Mouse (Mus musculus) lung, postnatal 0 days (tissue): ENCODE results near the gene Tectb. TPM values are rescaled to one million over a fixed set of nuclear protein-coding genes. Genes with fewer than 3 reads are reported as not detected.
A peak's percentile ranks its signal among the peaks of the same experiment; 100 is the strongest.
"Not testable (repeated sequence)": the region's sequence is repeated elsewhere in the genome, so short reads cannot be mapped to it uniquely, and the experiment has no call there.

Experiments
- ATAC-seq: fragments of 200-750 bp; cut with Nextera tagmentation; 2 replicates; pipeline ENCODE4 v1.8.0; 2017; ENCODE audit warnings: moderate library complexity
- DNase-seq: peaks from one replicate; pipeline ENCODE4 v3.0.0-alpha.2; 2016; ENCODE audit warnings: low spot score
- H3K27ac ChIP-seq: fragments of 300-500 bp; sonication (generic); 2 replicates; pipeline ENCODE4 v1.5.1; 2014; ENCODE audit warnings: antibody characterized with exemption, mild to moderate bottlenecking, low read length, mixed read lengths
- H3K27me3 ChIP-seq: fragments of 300-500 bp; sonication (generic); replicated peaks from 2 replicates; pipeline ENCODE4 v1.6.1; 2014; ENCODE audit warnings: low read length, mixed read lengths; ENCODE audit not compliant: insufficient read depth
- H3K36me3 ChIP-seq: fragments of 300-500 bp; sonication (generic); 2 replicates; pipeline ENCODE4 v1.6.1; 2014; ENCODE audit warnings: low read length, mixed read lengths; ENCODE audit not compliant: insufficient read depth
- H3K4me1 ChIP-seq: fragments of 300-500 bp; sonication (generic); 2 replicates; pipeline ENCODE4 v1.6.1; 2014; ENCODE audit warnings: antibody characterized with exemption, low read depth, low read length, mixed read lengths; ENCODE audit not compliant: insufficient read depth
- H3K4me2 ChIP-seq: fragments of 300-500 bp; sonication (generic); replicated peaks from 2 replicates; pipeline ENCODE4 v1.6.1; 2014; ENCODE audit warnings: low read depth, mild to moderate bottlenecking, low read length, moderate library complexity, mixed read lengths
- H3K4me3 ChIP-seq: fragments of 300-500 bp; sonication (generic); 2 replicates; pipeline ENCODE4 v1.5.1; 2014; ENCODE audit warnings: low read depth, low read length
- H3K9ac ChIP-seq: fragments of 300-500 bp; sonication (generic); replicated peaks from 2 replicates; pipeline ENCODE4 v1.6.1; 2014; ENCODE audit warnings: low read depth, mild to moderate bottlenecking
- H3K9me3 ChIP-seq: fragments of 300-500 bp; sonication (generic); 2 replicates; pipeline ENCODE4 v1.6.1; 2016; ENCODE audit warnings: low read length, mixed read lengths
- CTCF ChIP-seq: IDR thresholded peaks from 2 replicates; pipeline ENCODE4 v1.5.1; 2016; ENCODE audit warnings: antibody characterized with exemption, mild to moderate bottlenecking
- EP300 ChIP-seq: IDR thresholded peaks from 2 replicates; pipeline ENCODE4 v1.6.1; 2016; ENCODE audit warnings: antibody characterized with exemption, mild to moderate bottlenecking, control low read depth
- WGBS: fragments of 180-500 bp; shearing (Covaris S2); extraction: QIAGEN DNeasy Blood & Tissue Kit; methylation state at CpG from one replicate; pipeline ENCODE4 v1.1.7; 2014; 5-methylcytosine and 5-hydroxymethylcytosine counted together
- polyA plus RNA-seq: library from polyadenylated mRNA; unstranded; fragments of >200 nt; fragmentation: Nextera tagmentation; extraction: Ambion mirVana; gene quantifications from 2 replicates; pipeline ENCODE4 v1.2.1, GENCODE M21; 2015

Tectb gene
- polyA plus RNA-seq, 1 experiment from 2014 or later: 0.21 TPM

DNA sequence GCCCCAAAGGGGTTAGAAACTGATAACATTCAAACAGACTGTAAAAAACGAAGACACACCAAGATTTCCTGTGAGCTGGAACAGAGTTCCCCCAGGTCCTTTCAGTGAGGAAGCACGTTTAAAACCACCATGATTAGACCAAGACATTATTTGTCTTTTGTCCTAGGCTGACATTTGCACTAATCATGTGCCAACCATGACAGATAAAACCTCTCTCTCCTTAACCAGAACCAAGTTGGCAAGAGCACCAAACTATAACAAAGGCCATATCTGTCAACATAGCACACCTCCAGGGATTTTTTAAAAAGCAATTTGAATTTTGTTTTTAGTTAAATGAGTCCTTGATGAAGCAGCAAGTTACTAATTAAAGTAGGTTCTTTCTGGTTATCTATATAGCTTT is 12.8 kb upstream of the Tectb start:
- Histone ChIP-seq H3K27me3 (no peaks in the 10 kb centered on the region), H3K27ac (no peak overlapping the region), H3K4me2 (no peak overlapping the region), H3K9me3 (no peaks in the 10 kb centered on the region), H3K36me3 (no peaks in the 10 kb centered on the region), H3K4me3 (no peak overlapping the region), H3K4me1 (peaks cover 6% of the 10 kb centered on the region), H3K9ac (no peak overlapping the region)
- no peak for TF ChIP-seq CTCF
- no peak for TF ChIP-seq EP300
- DNase-seq: no peak
- 35% methylated on average over 2 of the region's 2 CpGs for WGBS
- ATAC-seq: no peak

DNA sequence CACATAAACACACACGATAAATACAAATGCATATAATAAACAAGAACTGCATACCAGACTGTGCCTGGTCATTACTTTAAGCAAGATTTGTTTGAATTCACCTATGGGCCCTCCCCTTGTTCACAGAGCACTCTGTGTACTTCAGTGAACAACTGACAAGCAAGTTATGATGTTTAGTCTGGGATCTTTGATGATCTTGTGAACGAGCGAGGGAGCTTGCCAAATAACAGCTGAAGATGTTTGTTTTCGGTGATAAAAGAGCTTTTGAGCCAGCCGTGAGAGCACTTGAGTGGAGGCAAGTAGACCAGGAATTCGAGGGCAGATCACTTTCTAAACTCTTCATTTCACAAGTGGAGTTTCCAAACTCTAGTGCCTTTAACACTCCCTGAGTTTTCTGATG is 12.2 kb upstream of the Tectb start:
- H3K27ac ChIP-seq: no peak overlapping the region
- H3K27me3 ChIP-seq: no peaks in the 10 kb centered on the region
- H3K4me2 ChIP-seq: no peak overlapping the region
- peaks cover 6% of the 10 kb centered on the region for H3K4me1 ChIP-seq
- no peak overlapping the region for H3K9ac ChIP-seq
- TF ChIP-seq EP300 (peak; percentile 99), CTCF (no peak)
- H3K4me3 ChIP-seq: no peak overlapping the region
- no peaks in the 10 kb centered on the region for H3K36me3 ChIP-seq
- DNase-seq: peak; percentile 93
- WGBS: 14% methylated on average over 6 of the region's 6 CpGs
- H3K9me3 ChIP-seq: no peaks in the 10 kb centered on the region
- peak; percentile 88 for ATAC-seq

DNA sequence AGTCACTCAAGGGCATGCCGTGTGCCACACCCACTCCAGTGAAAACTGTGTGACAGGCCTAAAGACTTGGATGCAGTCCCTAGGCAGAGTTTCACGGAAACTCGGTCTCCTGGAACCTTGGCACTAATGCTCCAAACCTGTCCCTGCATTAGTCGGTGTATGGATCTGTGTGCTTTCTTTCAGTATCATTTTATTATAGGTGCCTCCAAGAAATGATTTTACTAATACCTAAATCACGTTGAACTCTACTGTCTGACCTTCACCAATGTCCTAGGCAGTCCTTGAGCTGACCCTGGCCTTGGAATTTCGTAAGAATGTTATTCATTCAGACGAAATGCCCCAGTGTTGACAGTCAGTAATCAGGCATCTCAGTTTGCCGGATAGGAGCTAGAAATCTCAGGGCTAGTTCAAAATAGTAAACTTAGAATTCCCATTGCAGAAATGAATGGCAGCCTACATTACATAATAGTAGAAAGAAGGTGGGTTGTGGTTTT is 11.2 kb upstream of the Tectb start:
- H3K4me3 ChIP-seq, H3K36me3 ChIP-seq, H3K9ac ChIP-seq, H3K27ac ChIP-seq, H3K4me1 ChIP-seq, H3K4me2 ChIP-seq, DNase-seq, H3K9me3 ChIP-seq, ATAC-seq, H3K27me3 ChIP-seq: not testable (repeated sequence)
- 80% methylated on average over 8 of the region's 8 CpGs for WGBS

DNA sequence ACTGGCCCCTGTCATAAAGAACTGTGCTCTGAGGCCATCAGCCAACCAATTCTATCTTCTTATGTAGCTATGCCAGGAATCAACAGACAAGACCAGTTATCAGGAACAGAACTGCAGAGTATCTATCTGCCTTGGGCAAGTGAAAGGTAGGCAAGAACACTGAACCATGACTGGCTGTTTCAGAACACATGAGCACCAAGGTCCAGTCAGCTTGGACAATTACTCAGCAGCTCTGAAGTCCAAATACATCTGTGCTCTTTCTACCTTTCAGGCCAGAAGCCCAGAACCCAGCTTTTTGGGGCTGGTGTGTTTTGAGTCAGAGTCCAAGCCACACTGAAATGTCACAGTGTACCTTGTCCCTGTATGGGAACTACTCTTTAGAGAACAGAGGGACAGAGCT is 10.1 kb upstream of the Tectb start:
- Histone ChIP-seq H3K9me3 (no peaks in the 10 kb centered on the region), H3K4me2 (no peak overlapping the region), H3K4me3 (no peak overlapping the region), H3K4me1 (peaks cover 6% of the 10 kb centered on the region), H3K27ac (no peak overlapping the region), H3K9ac (no peak overlapping the region), H3K27me3 (no peaks in the 10 kb centered on the region), H3K36me3 (no peaks in the 10 kb centered on the region)
- DNase-seq: no peak
- no peak for ATAC-seq
- TF ChIP-seq CTCF (no peak), EP300 (no peak)

DNA sequence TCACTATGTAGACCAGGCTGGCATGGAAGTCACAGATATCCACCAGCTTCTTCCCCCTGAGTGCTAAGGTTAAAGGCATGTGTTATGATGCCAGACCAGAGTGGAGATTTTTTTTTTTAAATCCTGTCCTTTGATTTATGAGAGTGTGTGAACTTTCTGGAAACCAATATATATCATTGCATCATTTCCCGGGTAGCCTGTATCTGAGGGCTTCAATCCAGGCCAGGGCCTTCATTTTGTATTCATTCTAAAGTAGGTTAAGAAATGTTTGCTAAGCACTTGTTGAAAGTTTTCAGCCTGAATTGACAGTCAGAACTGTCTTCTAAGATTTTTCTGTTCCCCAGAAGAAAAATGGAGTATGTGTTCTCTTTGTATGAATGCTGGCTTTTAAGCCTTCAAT is 8.9 kb upstream of the Tectb start:
- DNase-seq (peak; percentile 54), ATAC-seq (no peak)
- Histone ChIP-seq H3K27me3 (no peaks in the 10 kb centered on the region), H3K4me1 (peaks cover 6% of the 10 kb centered on the region), H3K36me3 (no peaks in the 10 kb centered on the region), H3K4me3 (no peak overlapping the region), H3K4me2 (no peak overlapping the region), H3K27ac (no peak overlapping the region; the same call in 1 of the 2 replicates), H3K9ac (no peak overlapping the region), H3K9me3 (no peaks in the 10 kb centered on the region)
- no peak for TF ChIP-seq EP300
- no peak for TF ChIP-seq CTCF
- WGBS: 30% methylated on average over 1 of the region's 1 CpGs

DNA sequence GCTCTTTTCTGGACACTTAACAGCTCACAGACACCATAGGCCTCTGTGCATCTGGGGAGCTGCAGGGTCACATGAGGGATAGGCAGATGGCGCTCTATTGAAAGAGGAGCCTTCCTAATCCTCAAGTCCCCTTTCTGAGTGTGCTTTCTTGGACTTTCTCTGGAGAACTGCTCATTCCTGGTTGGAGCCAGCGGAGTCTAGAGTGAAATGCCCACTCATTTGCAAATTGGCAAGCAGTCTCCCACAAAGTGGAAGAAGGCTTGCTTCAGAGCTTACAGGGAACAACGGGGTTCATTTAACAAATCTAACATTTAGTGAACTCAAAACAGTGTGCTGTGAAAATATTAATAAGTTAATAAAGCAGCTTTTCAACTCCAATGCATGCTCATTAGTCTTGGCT is 3.4 kb upstream of the Tectb start:
- H3K36me3 ChIP-seq: no peaks in the 10 kb centered on the region
- H3K4me2 ChIP-seq: no peak overlapping the region
- TF ChIP-seq CTCF: no peak
- no peak for TF ChIP-seq EP300
- no peaks in the 10 kb centered on the region for H3K4me1 ChIP-seq
- H3K27ac ChIP-seq: no peak overlapping the region
- H3K27me3 ChIP-seq: no peaks in the 10 kb centered on the region
- WGBS: 82% methylated on average over 3 of the region's 3 CpGs
- H3K4me3 ChIP-seq: no peak overlapping the region
- no peak for DNase-seq
- H3K9me3 ChIP-seq: no peaks in the 10 kb centered on the region
- no peak overlapping the region for H3K9ac ChIP-seq
- no peak for ATAC-seq

DNA sequence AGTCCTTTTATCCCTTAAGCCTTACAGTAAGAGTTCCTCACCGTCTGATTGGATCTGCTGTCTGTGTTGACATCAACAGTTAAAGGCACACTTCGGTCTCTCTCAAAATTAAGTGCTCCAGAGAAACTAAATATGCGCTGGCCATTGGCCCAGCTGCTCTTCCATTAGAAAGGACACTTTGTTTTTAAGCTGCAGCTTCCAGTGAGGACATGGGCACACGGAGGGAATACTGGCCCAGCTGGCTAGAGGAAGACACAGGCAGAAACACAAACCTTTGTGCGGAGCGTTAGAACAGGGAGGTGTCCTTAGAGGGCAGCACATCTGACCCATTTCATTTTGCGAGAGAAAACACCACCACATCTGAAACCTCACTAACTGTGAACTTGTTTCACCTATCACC is 3.9 kb downstream of the Tectb start:
- H3K4me1 ChIP-seq: 0 out of 2 replicates have a peak, but pooled peaks cover 4% of the 10 kb centered on the region
- no peak overlapping the region for H3K4me3 ChIP-seq
- H3K9ac ChIP-seq: no peak overlapping the region
- no peak overlapping the region for H3K4me2 ChIP-seq
- DNase-seq (peak; percentile 54), ATAC-seq (peak; percentile 43)
- TF ChIP-seq CTCF: no peak
- no peak for TF ChIP-seq EP300
- H3K9me3 ChIP-seq: no peaks in the 10 kb centered on the region
- 53% methylated on average over 7 of the region's 7 CpGs for WGBS
- no peaks in the 10 kb centered on the region for H3K36me3 ChIP-seq
- H3K27ac ChIP-seq: no peak overlapping the region
- H3K27me3 ChIP-seq: no peaks in the 10 kb centered on the region
